Mouse (Mus musculus): ENCODE measurements around the gene Usp49. TPM values are rescaled to one million over a fixed set of nuclear protein-coding genes. Genes with fewer than 3 reads are reported as not detected.

The Usp49 gene
- polyA plus RNA-seq, 1 experiment from 2014 or later, result 3.8 TPM

Other genes with a start within 250 kb of the Usp49 start
- gene Guca1b, start 245.3 kb upstream of the Usp49 start, polyA plus RNA-seq (2014; fragmentation: Nextera tagmentation; extraction: Ambion mirVana), result 0.37 and 0.50 TPM in 2 replicates
- 5.7 and 6.5 TPM in 2 replicates for gene Guca1a, start 230.1 kb upstream of the Usp49 start, polyA plus RNA-seq (2014; fragmentation: Nextera tagmentation; extraction: Ambion mirVana)
- gene AI661453, start 194.1 kb upstream of the Usp49 start, polyA plus RNA-seq (2014; fragmentation: Nextera tagmentation; extraction: Ambion mirVana), result 2.4 and 2.9 TPM in 2 replicates
- 0.13 and 0.49 TPM in 2 replicates for gene 1700001C19Rik, start 193.3 kb upstream of the Usp49 start, polyA plus RNA-seq (2014; fragmentation: Nextera tagmentation; extraction: Ambion mirVana)
- gene Taf8, start 128.4 kb upstream of the Usp49 start, polyA plus RNA-seq (2014; fragmentation: Nextera tagmentation; extraction: Ambion mirVana), result 19.5 and 24.3 TPM in 2 replicates
- 519 TPM in 2 replicates for gene Ccnd3, start 125.6 kb upstream of the Usp49 start, polyA plus RNA-seq (2014; fragmentation: Nextera tagmentation; extraction: Ambion mirVana)
- 21.3 and 22.4 TPM in 2 replicates for gene Bysl, start 19.2 kb upstream of the Usp49 start, polyA plus RNA-seq (2014; fragmentation: Nextera tagmentation; extraction: Ambion mirVana)
- 47.7 and 50.2 TPM in 2 replicates for gene Med20, start 19.1 kb upstream of the Usp49 start, polyA plus RNA-seq (2014; fragmentation: Nextera tagmentation; extraction: Ambion mirVana)
- 1.4 and 1.9 TPM in 2 replicates for gene Gm20517, start 19.1 kb upstream of the Usp49 start, polyA plus RNA-seq (2014; fragmentation: Nextera tagmentation; extraction: Ambion mirVana)
- gene Tomm6, start 57.7 kb downstream of the Usp49 start, polyA plus RNA-seq (2014; fragmentation: Nextera tagmentation; extraction: Ambion mirVana), result 365 and 382 TPM in 2 replicates
- 4.0 and 4.2 TPM in 2 replicates for gene Frs3, start 58.3 kb downstream of the Usp49 start, polyA plus RNA-seq (2014; fragmentation: Nextera tagmentation; extraction: Ambion mirVana)
- 1.5 and 2.1 TPM in 2 replicates for gene Gm21981, start 63.8 kb downstream of the Usp49 start, polyA plus RNA-seq (2014; fragmentation: Nextera tagmentation; extraction: Ambion mirVana)
- 1.8 and 2.1 TPM in 2 replicates for gene Prickle4, start 64.0 kb downstream of the Usp49 start, polyA plus RNA-seq (2014; fragmentation: Nextera tagmentation; extraction: Ambion mirVana)
- 0.21 TPM in 1 of 2 replicates, not detected in the other for gene Pgc, start 96.2 kb downstream of the Usp49 start, polyA plus RNA-seq (2014; fragmentation: Nextera tagmentation; extraction: Ambion mirVana)
- gene Tfeb, start 106.3 kb downstream of the Usp49 start, polyA plus RNA-seq (2014; fragmentation: Nextera tagmentation; extraction: Ambion mirVana), result 8.6 and 9.7 TPM in 2 replicates
- 54.5 and 64.6 TPM in 2 replicates for gene Mdfi, start 204.0 kb downstream of the Usp49 start, polyA plus RNA-seq (2014; fragmentation: Nextera tagmentation; extraction: Ambion mirVana)

Data from embryonic facial prominence, embryonic 14.5 days (tissue).